ENCODE assay signal across 8 mouse cellular contexts in the genomic region with DNA sequence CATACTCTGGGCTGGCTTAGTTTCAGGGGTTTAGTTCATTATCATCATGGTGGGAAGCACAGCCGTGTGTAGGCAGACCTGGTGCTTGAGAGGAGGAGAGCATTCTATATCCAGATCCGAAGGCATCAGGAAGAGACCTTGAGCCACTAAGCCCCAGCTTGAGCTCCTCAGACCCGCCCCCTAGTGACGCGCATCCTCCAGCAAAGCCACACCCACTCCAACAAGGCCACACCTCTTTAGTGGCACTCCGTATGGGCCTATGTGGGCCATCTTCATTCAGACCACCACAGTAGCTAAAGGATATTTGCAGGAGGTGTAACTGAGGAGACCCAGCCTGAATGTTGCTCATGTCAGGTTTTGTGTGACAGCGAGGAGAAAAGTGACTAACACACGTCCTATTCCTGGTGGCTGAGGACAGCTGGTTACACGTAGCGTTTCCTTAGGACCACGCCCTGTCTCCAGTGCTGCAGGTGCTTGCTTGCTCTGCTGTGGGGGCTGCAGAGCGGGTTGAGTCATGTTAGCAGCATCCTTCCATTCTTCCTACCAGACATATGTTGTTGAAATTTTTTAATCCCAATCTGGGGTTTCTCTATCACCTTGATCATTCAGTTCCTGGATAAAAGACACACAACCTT. TPM values are rescaled to one million over a fixed set of nuclear protein-coding genes. Genes with fewer than 3 reads are reported as not detected.
DNase-seq lines count a peak whose midpoint lies in the region; ATAC-seq and TF ChIP-seq lines count a peak whose summit lies in the region.

No protein-coding gene starts in this region.

- peaks cover 6% of the 10 kb centered on the region for H3K4me1 ChIP-seq in heart, embryonic 15.5 days (replicated peaks)
- H3K4me1 ChIP-seq in heart, adult 2 months (ENCODE audit: control insufficient read depth, insufficient read depth, low read length) = no peaks in the 10 kb centered on the region

- no peak for TF ChIP-seq POLR2A in heart, adult 2 months (IDR thresholded peaks at IDR 0.05; ENCODE audit: insufficient read depth, low read depth, low read length)

- no peak for DNase-seq in heart, adult 2 months
- DNase-seq in embryo, embryonic 10 days (ENCODE audit: low spot score) = peak; percentile 56
- DNase-seq in large intestine, adult 2 months (ENCODE audit: low read depth, low spot score) = peak; percentile 75
- DNase-seq in retina, postnatal 7 days (ENCODE audit: low read depth, low spot score) = peak; percentile 25
- DNase-seq in layer of hippocampus, adult 9-10 months (ENCODE audit: low spot score) = no peak
- no peak for DNase-seq in ovary, adult 18-20 months (ENCODE audit: low spot score)

- H3K4me3 ChIP-seq in heart, embryonic 15.5 days = no peak overlapping the region
- no peak overlapping the region for H3K4me3 ChIP-seq in heart, adult 2 months

- no peak overlapping the region for H3K4me2 ChIP-seq in heart, embryonic 15.5 days

- no peaks in the 10 kb centered on the region for H3K27me3 ChIP-seq in heart, embryonic 15.5 days
- H3K27me3 ChIP-seq in heart, adult 2 months (ENCODE audit: control insufficient read depth, insufficient read depth, low read length) = no peaks in the 10 kb centered on the region

- H3K36me3 ChIP-seq in heart, embryonic 15.5 days = no peaks in the 10 kb centered on the region
- H3K36me3 ChIP-seq in heart, adult 2 months (ENCODE audit: control insufficient read depth, insufficient read depth, low read length) = no peaks in the 10 kb centered on the region

- 48% methylated on average over 12 of the region's 12 CpGs for WGBS in heart, embryonic 15.5 days
- 43% methylated on average over 12 of the region's 12 CpGs for WGBS in heart, adult 2 months
- 31% methylated on average over 12 of the region's 12 CpGs for WGBS in large intestine, adult 2 months

- ATAC-seq in heart, embryonic 15.5 days (replicated peaks; ENCODE audit: insufficient number of reproducible peaks, insufficient read depth, low FRiP score, low read depth) = peak; percentile 48; the same call in 1 of the 2 replicates
- peak; percentile 56 for ATAC-seq in CD4-positive, CD25-positive, alpha-beta regulatory T cell, adult 4 months

- no peaks in the 10 kb centered on the region for H3K9me3 ChIP-seq in heart, embryonic 15.5 days (replicated peaks)

- no peaks in the 10 kb centered on the region for H3K79me2 ChIP-seq in heart, adult 2 months (replicated peaks; ENCODE audit: control insufficient read depth, insufficient read depth, low read length)

- TF ChIP-seq CTCF in heart, adult 2 months (IDR thresholded peaks at IDR 0.05) = no peak

- no peak overlapping the region for H3K27ac ChIP-seq in heart, embryonic 15.5 days
- no peak overlapping the region for H3K27ac ChIP-seq in heart, adult 2 months

- no peak for TF ChIP-seq EP300 in heart, adult 2 months (IDR thresholded peaks at IDR 0.05; ENCODE audit: insufficient read depth, low read depth, low read length)

- intact Hi-C loops in heart, adult 2 months (cut with DNase I) = loop anchor here (5.0 to 10.0 kb wide), 4 partner anchors 160 to 830 kb away; a partner anchor contains a TSS

- H3K9ac ChIP-seq in heart, embryonic 15.5 days = no peak overlapping the region
- H3K9ac ChIP-seq in heart, adult 2 months (ENCODE audit: low read depth, low read length) = no peak overlapping the region

RNA-seq across cellular contexts. Expression of a gene that starts 6.6 kb away (rescaled TPM):
- polyA plus RNA-seq in heart, embryonic 15.5 days (2015; fragmentation: Nextera tagmentation; extraction: Ambion mirVana) = 0.25 and 2.0 TPM in 2 replicates
- total RNA-seq in heart, adult 2 months (2021) = under 1 TPM; 0.25 to 0.29 TPM
- polyA plus RNA-seq in heart, adult 2 months (2012; rRNA removed) = 1.2 and 1.4 TPM in 2 replicates
- 1 to 10 TPM; 1.1 to 5.0 TPM for polyA plus RNA-seq in CD4-positive, CD25-positive, alpha-beta regulatory T cell, adult 4 months (2017; shearing (Covaris generic))
- polyA plus RNA-seq in large intestine, adult 2 months (2012; rRNA removed) = 4.3 and 5.2 TPM in 2 replicates

Comparison
In these comparisons a context has a peak if more than half of its experiments do, and no peak if none do; other contexts are left out.
1. DNase-seq: peak in embryo, embryonic 10 days (single experiment), large intestine, adult 2 months (single experiment) and retina, postnatal 7 days (single experiment); none in heart, adult 2 months (0 of 2), layer of hippocampus, adult 9-10 months (single experiment) and ovary, adult 18-20 months (single experiment).